Mouse (Mus musculus): ENCODE results near the gene Irgm1.

DNA sequence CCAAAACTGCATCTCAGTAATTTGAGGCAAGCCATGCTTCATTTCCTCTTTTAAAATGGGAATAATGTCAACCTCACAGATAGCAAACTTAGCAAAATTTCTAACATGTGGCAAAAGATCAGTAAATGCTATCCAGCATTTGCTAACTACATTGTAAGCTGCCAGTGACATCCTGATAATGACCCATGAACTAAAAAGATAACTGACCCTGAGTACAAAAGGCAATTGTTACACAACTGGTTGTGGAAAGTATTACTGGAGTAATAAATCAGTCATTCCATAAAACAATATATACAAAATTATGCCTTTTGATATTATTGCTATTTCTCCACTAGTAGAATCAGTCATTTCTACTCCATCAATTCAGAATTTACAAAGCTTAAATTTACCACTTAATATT is 57.7 kb downstream of the Irgm1 start:
- TF ChIP-seq FLI1 (IDR thresholded peaks at IDR 0.05; ENCODE audit: low read length), result no peak
- TF ChIP-seq GATA1 (IDR thresholded peaks at IDR 0.05; ENCODE audit: borderline replicate concordance, low read length), result no peak

Measured in megakaryocyte, embryonic 14.5 days (primary cell).